Mouse (Mus musculus) forebrain, embryonic 12.5 days (tissue): ENCODE results near the gene Fam129b. TPM values are rescaled to one million over a fixed set of nuclear protein-coding genes. Genes with fewer than 3 reads are reported as not detected.

Experiments used
- ATAC-seq: fragments of 200-750 bp; cut with Nextera tagmentation; 2 replicates; pipeline ENCODE4 v1.8.0; 2017; ENCODE audit warnings: moderate TSS enrichment; ENCODE audit not compliant: low FRiP score
- H3K27ac ChIP-seq: fragments of 300-500 bp; sonication (generic); 2 replicates; pipeline ENCODE4 v1.5.1; 2016; ENCODE audit warnings: mild to moderate bottlenecking
- H3K27me3 ChIP-seq: fragments of 300-500 bp; sonication (generic); 2 replicates; pipeline ENCODE4 v1.6.1; 2016; ENCODE audit warnings: mild to moderate bottlenecking
- H3K36me3 ChIP-seq: fragments of 300-500 bp; sonication (generic); replicated peaks from 2 replicates; pipeline ENCODE4 v1.6.1; 2016; ENCODE audit warnings: mild to moderate bottlenecking
- H3K4me1 ChIP-seq: fragments of 300-500 bp; sonication (generic); 2 replicates; pipeline ENCODE4 v1.6.1; 2016
- H3K4me2 ChIP-seq: fragments of 300-500 bp; sonication (generic); 2 replicates; pipeline ENCODE4 v1.6.1; 2016; ENCODE audit warnings: mild to moderate bottlenecking, moderate library complexity
- H3K4me3 ChIP-seq: fragments of 300-500 bp; sonication (generic); replicated peaks from 2 replicates; pipeline ENCODE4 v1.5.1; 2016; ENCODE audit warnings: mild to moderate bottlenecking
- H3K9ac ChIP-seq: fragments of 300-500 bp; sonication (generic); 2 replicates; pipeline ENCODE4 v1.6.1; 2016; ENCODE audit warnings: mild to moderate bottlenecking
- H3K9me3 ChIP-seq: fragments of 300-500 bp; sonication (generic); 2 replicates; pipeline ENCODE4 v1.6.1; 2016
- WGBS: fragments of 180-500 bp; shearing (Covaris S2); methylation state at CpG from one replicate; pipeline ENCODE4 v1.1.7; 2016; 5-methylcytosine and 5-hydroxymethylcytosine counted together
- polyA plus RNA-seq: library from polyadenylated mRNA; unstranded; fragments of >200 nt; fragmentation: Nextera tagmentation; extraction: Ambion mirVana; gene quantifications from 2 replicates; pipeline ENCODE4 v1.2.1, GENCODE M21; 2016

Fam129b gene
- polyA plus RNA-seq, 1 experiment from 2014 or later: 27.3 TPM

- H3K27me3 ChIP-seq: peaks cover 9% of the 10 kb centered on the region; the same call in 1 of the 2 replicates
- no peak overlapping the region for H3K9ac ChIP-seq
- no peak overlapping the region for H3K4me3 ChIP-seq
- no peaks in the 10 kb centered on the region for H3K9me3 ChIP-seq
- H3K4me1 ChIP-seq: peaks cover 49% of the 10 kb centered on the region
- no peak overlapping the region for H3K4me2 ChIP-seq
- no peak for ATAC-seq
- 53% methylated on average over 3 of the region's 3 CpGs for WGBS
- no peaks in the 10 kb centered on the region for H3K36me3 ChIP-seq
- H3K27ac ChIP-seq: peak overlapping the region; percentile 16; the same call in 1 of the 2 replicates
Measured at GRCm38 (mm10) chr2:32881723-32882122, 5.8 kb downstream of the Fam129b start.

DNA sequence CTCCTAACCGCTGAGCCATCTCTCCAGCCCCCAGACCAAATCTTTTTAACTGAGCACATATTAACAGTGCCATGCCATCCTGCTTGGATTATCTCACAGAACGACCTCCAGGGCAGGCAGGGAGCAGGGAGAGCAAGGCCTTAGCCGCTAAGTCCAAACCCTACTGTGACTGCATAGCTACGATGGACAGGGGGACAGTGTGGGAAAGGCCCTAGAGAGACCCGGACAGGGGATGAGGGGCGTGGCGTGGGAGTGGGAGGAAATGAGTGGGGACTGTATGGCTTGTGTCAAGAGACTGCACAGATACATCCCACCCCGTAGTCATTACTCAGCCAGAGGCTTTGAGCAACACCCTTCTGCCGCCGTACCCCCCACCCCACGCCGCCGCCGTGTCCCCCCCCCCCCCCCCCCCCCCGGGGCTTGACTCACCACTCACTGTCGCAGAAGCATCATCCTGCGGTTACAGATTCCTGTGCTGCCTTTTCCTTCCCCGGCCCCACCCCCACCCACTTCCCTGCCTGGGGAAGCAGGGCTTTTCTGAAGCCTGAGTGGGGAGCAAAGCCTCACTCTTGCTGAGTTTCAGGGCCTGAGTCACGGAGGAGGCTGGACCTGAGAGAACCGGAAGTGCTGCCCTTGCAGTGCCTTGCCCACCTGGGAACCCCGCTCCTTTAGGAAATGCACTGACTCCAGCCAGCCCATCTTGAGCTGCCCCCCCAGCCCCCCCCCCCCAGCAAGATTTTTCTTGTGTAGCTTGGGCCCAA is 6.5 kb downstream of the Fam129b start:
- H3K9ac ChIP-seq: 0 out of 2 replicates have a peak overlapping the region, but pooled peaks have one; percentile 7
- no peak overlapping the region for H3K4me2 ChIP-seq
- ATAC-seq: no peak
- H3K27ac ChIP-seq: peak overlapping the region; percentile 50; the same call in 1 of the 2 replicates
- peaks cover 42% of the 10 kb centered on the region for H3K4me1 ChIP-seq
- no peaks in the 10 kb centered on the region for H3K9me3 ChIP-seq
- no peaks in the 10 kb centered on the region for H3K36me3 ChIP-seq
- peaks cover 3% of the 10 kb centered on the region; the same call in 1 of the 2 replicates for H3K27me3 ChIP-seq
- no peak overlapping the region for H3K4me3 ChIP-seq
- WGBS: 66% methylated on average over 11 of the region's 21 CpGs

GRCm38 (mm10) chr2:32884745-32885144 is 8.8 kb downstream of the Fam129b start:
- no peak for ATAC-seq
- H3K9ac ChIP-seq: no peak overlapping the region
- no peak overlapping the region for H3K4me3 ChIP-seq
- WGBS: 42% methylated on average over 7 of the region's 7 CpGs
- H3K4me2 ChIP-seq: no peak overlapping the region
- H3K9me3 ChIP-seq: no peaks in the 10 kb centered on the region
- no peaks in the 10 kb centered on the region for H3K27me3 ChIP-seq
- peak overlapping the region; percentile 38; the same call in 1 of the 2 replicates for H3K27ac ChIP-seq
- peaks cover 34% of the 10 kb centered on the region for H3K4me1 ChIP-seq
- H3K36me3 ChIP-seq: no peaks in the 10 kb centered on the region

DNA sequence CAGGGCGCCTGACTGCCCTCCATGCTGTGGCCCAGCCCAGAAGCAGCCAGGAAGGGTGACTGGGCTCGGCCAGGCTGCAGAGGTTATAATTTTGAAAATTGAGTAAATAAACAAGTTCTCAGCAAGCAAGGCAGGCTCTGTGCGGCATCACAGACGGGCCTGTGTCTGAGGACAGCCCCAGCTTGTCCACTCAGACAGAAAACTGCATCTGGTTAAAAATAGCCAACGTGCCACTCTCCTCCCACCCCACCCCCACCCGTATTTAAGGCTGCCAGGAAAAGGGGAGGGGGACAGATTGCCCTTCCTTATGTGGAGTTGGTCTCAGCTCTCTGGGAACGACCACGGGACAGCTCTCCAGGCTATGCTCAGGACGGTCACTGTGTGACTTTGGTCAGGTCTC is 12.1 kb downstream of the Fam129b start:
- H3K4me3 ChIP-seq: no peak overlapping the region
- WGBS: 37% methylated on average over 9 of the region's 9 CpGs
- ATAC-seq: 0 out of 2 replicates have a peak, but pooled peaks have one; percentile 11
- 0 out of 2 replicates have a peak overlapping the region, but pooled peaks have one; percentile 37 for H3K27ac ChIP-seq
- no peak overlapping the region for H3K4me2 ChIP-seq
- H3K4me1 ChIP-seq: peaks cover 10% of the 10 kb centered on the region
- H3K9ac ChIP-seq: 0 out of 2 replicates have a peak overlapping the region, but pooled peaks have one; percentile 34
- H3K9me3 ChIP-seq: no peaks in the 10 kb centered on the region
- H3K36me3 ChIP-seq: no peaks in the 10 kb centered on the region
- H3K27me3 ChIP-seq: no peaks in the 10 kb centered on the region

GRCm38 (mm10) chr2:32888551-32888950 is 12.6 kb downstream of the Fam129b start:
- Histone ChIP-seq H3K4me3 (no peak overlapping the region), H3K4me1 (peaks cover 10% of the 10 kb centered on the region), H3K36me3 (no peaks in the 10 kb centered on the region), H3K4me2 (no peak overlapping the region), H3K9ac (no peak overlapping the region), H3K9me3 (no peaks in the 10 kb centered on the region), H3K27me3 (no peaks in the 10 kb centered on the region), H3K27ac (0 out of 2 replicates have a peak overlapping the region, but pooled peaks have one; percentile 59)
- WGBS: 30% methylated on average over 3 of the region's 3 CpGs
- ATAC-seq: no peak

- peaks cover 12% of the 10 kb centered on the region for H3K4me1 ChIP-seq
- ATAC-seq: no peak
- no peak overlapping the region for H3K4me3 ChIP-seq
- no peaks in the 10 kb centered on the region for H3K27me3 ChIP-seq
- H3K27ac ChIP-seq: no peak overlapping the region
- 90% methylated on average over 3 of the region's 3 CpGs for WGBS
- H3K36me3 ChIP-seq: no peaks in the 10 kb centered on the region
- H3K9ac ChIP-seq: no peak overlapping the region
- no peak overlapping the region for H3K4me2 ChIP-seq
- no peaks in the 10 kb centered on the region for H3K9me3 ChIP-seq
Measured at GRCm38 (mm10) chr2:32890280-32890679, 14.4 kb downstream of the Fam129b start.

GRCm38 (mm10) chr2:32891278-32891677 is 15.4 kb downstream of the Fam129b start:
- WGBS: 80% methylated on average over 9 of the region's 9 CpGs
- Histone ChIP-seq H3K9me3 (no peaks in the 10 kb centered on the region), H3K4me3 (no peak overlapping the region), H3K9ac (no peak overlapping the region), H3K4me2 (no peak overlapping the region), H3K4me1 (peaks cover 22% of the 10 kb centered on the region), H3K36me3 (no peaks in the 10 kb centered on the region), H3K27ac (no peak overlapping the region), H3K27me3 (no peaks in the 10 kb centered on the region)
- no peak for ATAC-seq

GRCm38 (mm10) chr2:32892490-32892889 is 16.6 kb downstream of the Fam129b start:
- ATAC-seq: no peak
- Histone ChIP-seq H3K9me3 (no peaks in the 10 kb centered on the region), H3K4me2 (no peak overlapping the region), H3K4me1 (peaks cover 34% of the 10 kb centered on the region), H3K9ac (no peak overlapping the region), H3K27ac (no peak overlapping the region), H3K27me3 (no peaks in the 10 kb centered on the region), H3K36me3 (no peaks in the 10 kb centered on the region), H3K4me3 (no peak overlapping the region)
- 92% methylated on average over 14 of the region's 14 CpGs for WGBS

DNA sequence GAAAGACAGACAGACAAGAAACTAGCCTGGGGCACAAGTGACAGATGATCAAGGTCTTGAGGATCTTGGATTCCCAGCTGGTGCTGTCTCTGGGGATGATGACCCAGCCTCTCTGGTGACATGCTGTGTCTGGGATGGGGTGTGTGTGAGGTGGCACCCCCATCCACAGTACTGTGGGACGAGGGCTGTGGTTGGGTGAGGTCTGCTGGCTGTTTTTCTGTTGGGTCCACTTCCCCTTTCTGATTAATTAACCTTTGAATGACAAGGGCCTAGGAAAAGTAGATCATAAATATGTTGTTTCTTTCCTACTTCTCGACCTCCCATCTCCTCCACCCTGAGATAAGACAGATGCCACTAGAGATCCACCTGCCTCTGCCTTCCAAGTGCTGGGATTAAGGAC is 18.2 kb downstream of the Fam129b start:
- Histone ChIP-seq H3K4me3 (no peak overlapping the region), H3K4me1 (peaks cover 25% of the 10 kb centered on the region), H3K9me3 (no peaks in the 10 kb centered on the region), H3K27me3 (no peaks in the 10 kb centered on the region), H3K4me2 (no peak overlapping the region), H3K27ac (no peak overlapping the region), H3K36me3 (no peaks in the 10 kb centered on the region), H3K9ac (no peak overlapping the region)
- no peak for ATAC-seq
- WGBS: 87% methylated on average over 2 of the region's 2 CpGs

DNA sequence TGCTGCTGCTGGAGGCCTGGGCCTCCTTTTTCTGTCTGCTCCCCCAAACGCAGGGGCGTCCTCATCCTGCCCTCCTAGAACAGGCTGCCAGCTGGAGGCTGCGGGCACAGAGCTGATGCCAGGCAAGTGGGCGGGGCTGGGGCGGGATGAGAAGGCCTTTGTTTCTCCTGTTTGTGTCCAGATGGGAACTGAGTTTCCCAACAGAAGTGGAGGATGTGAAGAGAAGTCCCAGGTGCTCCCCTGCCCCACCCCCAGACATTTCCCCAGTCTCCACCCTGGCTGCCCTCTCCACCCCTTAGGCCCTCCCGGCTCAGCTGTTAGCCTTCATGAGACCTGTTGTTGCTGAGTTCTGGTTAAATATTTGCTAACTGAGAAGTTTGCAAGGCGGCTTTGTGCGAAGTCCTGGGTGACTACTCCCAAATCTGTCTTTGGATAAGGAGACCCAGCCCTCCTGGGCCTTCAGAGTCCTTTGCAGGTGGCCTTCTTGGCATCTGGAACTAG is 19.7 kb downstream of the Fam129b start:
- no peaks in the 10 kb centered on the region for H3K27me3 ChIP-seq
- peak overlapping the region; percentile 14 for H3K27ac ChIP-seq
- H3K36me3 ChIP-seq: no peaks in the 10 kb centered on the region
- ATAC-seq: 0 out of 2 replicates have a peak, but pooled peaks have one; percentile 17
- no peaks in the 10 kb centered on the region for H3K9me3 ChIP-seq
- H3K4me2 ChIP-seq: no peak overlapping the region
- H3K4me3 ChIP-seq: no peak overlapping the region
- H3K9ac ChIP-seq: no peak overlapping the region
- WGBS: 44% methylated on average over 8 of the region's 8 CpGs
- peaks cover 25% of the 10 kb centered on the region for H3K4me1 ChIP-seq

DNA sequence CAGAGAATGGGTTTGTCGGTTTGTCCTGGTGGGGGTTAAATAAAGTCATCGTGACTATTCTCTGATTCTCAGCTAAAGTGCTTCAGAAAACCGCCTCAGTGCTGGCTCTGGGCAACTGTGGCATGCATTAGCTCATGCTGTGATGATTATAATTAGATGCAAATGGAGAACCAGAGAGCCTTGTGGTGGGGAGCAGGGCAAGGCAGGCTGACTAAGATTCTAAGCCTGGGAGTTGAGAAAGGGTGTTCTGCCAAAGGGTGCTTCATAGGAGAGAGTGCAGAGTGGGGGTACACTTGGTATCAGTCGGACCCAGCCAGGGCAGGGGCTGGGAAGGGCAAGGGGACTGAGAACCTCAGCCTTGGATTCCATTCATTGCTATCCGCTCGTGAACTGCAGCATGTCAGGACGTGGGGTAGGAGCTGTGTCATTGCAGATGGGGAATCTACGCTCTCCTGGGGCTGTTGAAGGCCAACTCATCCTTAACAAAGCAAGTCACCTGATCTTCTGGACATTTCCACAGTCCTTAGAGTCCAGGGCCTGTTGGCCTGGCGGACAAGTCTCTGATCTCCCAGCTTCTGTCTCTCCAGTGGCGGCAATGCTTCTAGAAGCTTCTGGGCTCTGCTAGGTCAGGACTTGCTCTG is 20.7 kb downstream of the Fam129b start:
- Histone ChIP-seq H3K27me3 (no peaks in the 10 kb centered on the region), H3K4me1 (peaks cover 25% of the 10 kb centered on the region), H3K9ac (no peak overlapping the region), H3K4me3 (no peak overlapping the region), H3K27ac (peak overlapping the region; percentile 14), H3K36me3 (no peaks in the 10 kb centered on the region), H3K9me3 (no peaks in the 10 kb centered on the region), H3K4me2 (no peak overlapping the region)
- WGBS: 52% methylated on average over 10 of the region's 10 CpGs
- ATAC-seq: peak; percentile 53; the same call in 1 of the 2 replicates

DNA sequence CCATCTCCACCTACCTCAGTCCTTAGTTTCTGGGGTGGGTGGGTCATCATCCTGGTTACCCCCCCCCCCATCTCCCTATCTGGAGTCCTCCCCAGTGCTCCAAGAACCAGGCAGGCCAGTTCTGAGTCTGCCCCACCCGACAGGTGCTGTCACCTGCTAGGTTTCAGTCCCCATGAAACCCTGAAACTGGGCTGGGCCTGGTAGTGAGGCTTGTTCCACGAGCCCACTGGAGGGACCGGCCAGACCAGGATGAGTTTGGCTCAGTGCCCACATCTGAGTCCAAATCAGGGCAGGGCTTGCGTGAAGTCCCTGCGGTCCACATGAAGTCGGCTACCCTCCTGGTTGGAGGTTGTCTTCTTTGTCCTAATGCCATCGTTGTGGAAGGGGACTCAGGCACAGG is 23.1 kb downstream of the Fam129b start:
- Histone ChIP-seq H3K27ac (no peak overlapping the region), H3K4me2 (no peak overlapping the region), H3K4me1 (peaks cover 25% of the 10 kb centered on the region), H3K9me3 (no peaks in the 10 kb centered on the region), H3K36me3 (no peaks in the 10 kb centered on the region), H3K9ac (no peak overlapping the region), H3K27me3 (no peaks in the 10 kb centered on the region), H3K4me3 (no peak overlapping the region)
- no peak for ATAC-seq
- 79% methylated on average over 7 of the region's 7 CpGs for WGBS
